Mouse (Mus musculus): ENCODE data around the gene Pomgnt2.

- TF ChIP-seq POLR2AphosphoS5 (IDR thresholded peaks at IDR 0.05; ENCODE audit: insufficient replicate concordance, low read depth, low read length) (no peak), GATA1 (IDR thresholded peaks at IDR 0.05; ENCODE audit: borderline replicate concordance, low read length) (no peak), CTCF (IDR thresholded peaks at IDR 0.05; ENCODE audit: low read depth, low read length) (no peak), TAL1 (conservative IDR thresholded peaks at IDR 0.05; ENCODE audit: low read depth, low read length) (no peak), GATA2 (IDR thresholded peaks at IDR 0.05; ENCODE audit: borderline replicate concordance, low read depth, low read length) (no peak)
Observed at GRCm38 (mm10) chr9:121974141-121974986, 22.5 kb downstream of the Pomgnt2 start.

All from G1E (cell line).